Mouse (Mus musculus) retina, adult 2 months (tissue): ENCODE results near the gene Isg15.
"Not testable (repeated sequence)": the region's sequence is repeated elsewhere in the genome, so short reads cannot be mapped to it uniquely, and the experiment has no call there.

Experiments
- DNase-seq: peaks from one replicate; pipeline ENCODE4 v3.0.0-alpha.2; 2012; ENCODE audit warnings: low read depth, low spot score

Gene Isg15

GRCm38 (mm10) chr4:156166477-156166876 lies 34.1 kb downstream of the Isg15 start:
- no peak for DNase-seq

GRCm38 (mm10) chr4:156154771-156155170 lies 45.8 kb downstream of the Isg15 start:
- DNase-seq: no peak

- not testable (repeated sequence) for DNase-seq
These were observed 49.7 kb downstream of the Isg15 start for GRCm38 (mm10) chr4:156150887-156151286.
